Mouse (Mus musculus) forebrain, embryonic 16.5 days (tissue): Measurements from ENCODE around the gene Tjp2. TPM values are rescaled to one million over a fixed set of nuclear protein-coding genes. Genes with fewer than 3 reads are reported as not detected.
"Not testable (repeated sequence)": the region's sequence is repeated elsewhere in the genome, so short reads cannot be mapped to it uniquely, and the experiment has no call there.

Experiments used
- ATAC-seq: fragments of 200-750 bp; cut with Nextera tagmentation; 2 replicates; pipeline ENCODE4 v1.8.0; 2017; ENCODE audit warnings: mild to moderate bottlenecking, moderate library complexity
- H3K27ac ChIP-seq: fragments of 300-500 bp; sonication (generic); 2 replicates; pipeline ENCODE4 v1.5.1; 2014; ENCODE audit warnings: low read length, control low read depth
- H3K27me3 ChIP-seq: fragments of 300-500 bp; sonication (generic); replicated peaks from 2 replicates; pipeline ENCODE4 v1.6.1; 2014; ENCODE audit warnings: low read length; ENCODE audit not compliant: control insufficient read depth, insufficient read depth
- H3K36me3 ChIP-seq: fragments of 300-500 bp; sonication (generic); 2 replicates; pipeline ENCODE4 v1.6.1; 2014; ENCODE audit not compliant: control insufficient read depth, insufficient read depth
- H3K4me1 ChIP-seq: fragments of 300-500 bp; sonication (generic); replicated peaks from 2 replicates; pipeline ENCODE4 v1.6.1; 2014; ENCODE audit warnings: low read length; ENCODE audit not compliant: control insufficient read depth, insufficient read depth
- H3K4me2 ChIP-seq: fragments of 300-500 bp; sonication (generic); 2 replicates; pipeline ENCODE4 v1.6.1; 2014; ENCODE audit warnings: mild to moderate bottlenecking, low read length, control low read depth
- H3K4me3 ChIP-seq: fragments of 300-500 bp; sonication (generic); replicated peaks from 2 replicates; pipeline ENCODE4 v1.5.1; 2014; ENCODE audit warnings: mild to moderate bottlenecking, low read length, control low read depth
- H3K9ac ChIP-seq: fragments of 300-500 bp; sonication (generic); replicated peaks from 2 replicates; pipeline ENCODE4 v1.6.1; 2014; ENCODE audit warnings: low read depth, low read length, control low read depth
- H3K9me3 ChIP-seq: fragments of 300-500 bp; sonication (generic); 2 replicates; pipeline ENCODE4 v1.6.1; 2016; ENCODE audit warnings: low read length; ENCODE audit not compliant: control insufficient read depth
- WGBS: fragments of 180-500 bp; shearing (Covaris S2); extraction: QIAGEN DNeasy Blood & Tissue Kit; methylation state at CpG from one replicate; pipeline ENCODE4 v1.1.7; 2014; 5-methylcytosine and 5-hydroxymethylcytosine counted together
- polyA plus RNA-seq: library from polyadenylated mRNA; unstranded; fragments of >200 nt; fragmentation: Nextera tagmentation; extraction: Ambion mirVana; gene quantifications from 2 replicates; pipeline ENCODE4 v1.2.1, GENCODE M21; 2015

Gene Tjp2
- polyA plus RNA-seq, 1 experiment from 2014 or later = 11.3 TPM

- ATAC-seq = no peak
- peaks cover 3% of the 10 kb centered on the region; the same call in 1 of the 2 replicates for H3K4me1 ChIP-seq
- H3K9ac ChIP-seq = no peak overlapping the region
- H3K9me3 ChIP-seq = peaks cover 4% of the 10 kb centered on the region; the same call in 1 of the 2 replicates
- no peaks in the 10 kb centered on the region for H3K27me3 ChIP-seq
- WGBS = 58% methylated on average over 3 of the region's 3 CpGs
- no peak overlapping the region for H3K27ac ChIP-seq
- no peak overlapping the region for H3K4me2 ChIP-seq
- H3K36me3 ChIP-seq = no peaks in the 10 kb centered on the region
- no peak overlapping the region for H3K4me3 ChIP-seq
Observed at GRCm38 (mm10) chr19:24197338-24197737, 27.5 kb downstream of the Tjp2 start.

- no peak for ATAC-seq
- WGBS = 79% methylated on average over 7 of the region's 7 CpGs
- Histone ChIP-seq H3K4me3 (no peak overlapping the region), H3K27ac (no peak overlapping the region), H3K27me3 (no peaks in the 10 kb centered on the region), H3K9me3 (peaks cover 4% of the 10 kb centered on the region; the same call in 1 of the 2 replicates), H3K4me1 (no peaks in the 10 kb centered on the region), H3K4me2 (no peak overlapping the region), H3K36me3 (no peaks in the 10 kb centered on the region), H3K9ac (no peak overlapping the region)
Observed at GRCm38 (mm10) chr19:24195224-24195623, 29.6 kb downstream of the Tjp2 start.

- Histone ChIP-seq H3K27ac (no peak overlapping the region), H3K36me3 (no peaks in the 10 kb centered on the region), H3K4me2 (no peak overlapping the region), H3K4me3 (no peak overlapping the region), H3K9me3 (peaks cover 4% of the 10 kb centered on the region; the same call in 1 of the 2 replicates), H3K4me1 (no peaks in the 10 kb centered on the region), H3K27me3 (no peaks in the 10 kb centered on the region), H3K9ac (no peak overlapping the region)
- WGBS = 94% methylated on average over 4 of the region's 4 CpGs
- ATAC-seq = no peak
Observed at GRCm38 (mm10) chr19:24194216-24194615, 30.6 kb downstream of the Tjp2 start.

DNA sequence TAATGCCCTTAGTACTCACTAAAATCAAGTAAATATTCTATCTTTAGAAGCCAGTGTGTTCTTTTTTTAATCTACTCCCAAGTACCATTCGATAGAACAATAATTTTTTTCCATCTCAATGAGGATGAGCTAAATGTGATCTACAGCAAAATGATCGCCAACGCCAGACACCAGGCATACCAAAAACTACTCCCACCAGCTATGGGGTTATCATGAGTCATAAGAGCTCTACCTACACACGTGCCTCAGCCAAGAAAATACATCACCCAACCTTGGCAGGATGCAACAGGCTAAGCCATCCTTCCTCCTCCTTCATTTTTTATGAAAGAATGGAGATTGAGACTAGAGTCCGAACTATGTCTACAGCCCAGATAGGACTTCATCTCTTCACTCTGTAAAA lies 31.9 kb downstream of the Tjp2 start:
- no peaks in the 10 kb centered on the region for H3K4me1 ChIP-seq
- no peak for ATAC-seq
- H3K4me3 ChIP-seq = no peak overlapping the region
- H3K27ac ChIP-seq = no peak overlapping the region
- no peaks in the 10 kb centered on the region for H3K27me3 ChIP-seq
- no peak overlapping the region for H3K4me2 ChIP-seq
- H3K9me3 ChIP-seq = peaks cover 4% of the 10 kb centered on the region; the same call in 1 of the 2 replicates
- H3K9ac ChIP-seq = no peak overlapping the region
- H3K36me3 ChIP-seq = no peaks in the 10 kb centered on the region
- 95% methylated on average over 5 of the region's 5 CpGs for WGBS

DNA sequence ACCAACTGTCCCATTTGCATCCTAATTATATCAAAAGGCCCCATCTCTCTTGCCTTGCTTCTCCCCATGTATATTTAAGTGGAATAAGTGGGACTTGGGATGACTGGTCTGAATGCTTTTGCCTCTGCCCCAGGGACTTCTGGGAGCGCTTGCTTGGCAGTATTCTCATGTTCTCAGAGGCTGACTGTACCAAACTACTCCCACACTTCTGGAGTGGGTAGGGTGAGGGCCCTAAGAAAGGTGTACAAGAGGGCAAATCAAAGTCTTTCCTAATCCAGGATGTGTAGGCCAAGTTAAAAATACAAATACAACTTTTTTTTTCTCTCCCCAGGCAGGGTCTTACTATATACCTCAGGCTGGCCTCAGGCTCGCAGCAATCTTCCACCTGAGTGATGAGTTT lies 37.0 kb downstream of the Tjp2 start:
- Histone ChIP-seq H3K4me2 (no peak overlapping the region), H3K9ac (no peak overlapping the region), H3K4me1 (no peaks in the 10 kb centered on the region), H3K4me3 (no peak overlapping the region), H3K27ac (no peak overlapping the region), H3K27me3 (no peaks in the 10 kb centered on the region), H3K36me3 (no peaks in the 10 kb centered on the region), H3K9me3 (no peaks in the 10 kb centered on the region)
- 82% methylated on average over 2 of the region's 2 CpGs for WGBS
- no peak for ATAC-seq

GRCm38 (mm10) chr19:24187358-24187757 lies 37.5 kb downstream of the Tjp2 start:
- not testable (repeated sequence) for H3K9me3 ChIP-seq, H3K4me1 ChIP-seq

GRCm38 (mm10) chr19:24183680-24184235 lies 41.1 kb downstream of the Tjp2 start:
- H3K27me3 ChIP-seq = no peaks in the 10 kb centered on the region
- H3K9me3 ChIP-seq = no peaks in the 10 kb centered on the region
- H3K4me1 ChIP-seq = no peaks in the 10 kb centered on the region
- H3K4me2 ChIP-seq = no peak overlapping the region
- no peak for ATAC-seq
- 62% methylated on average over 15 of the region's 15 CpGs for WGBS
- H3K9ac ChIP-seq = no peak overlapping the region
- no peak overlapping the region for H3K4me3 ChIP-seq
- no peaks in the 10 kb centered on the region for H3K36me3 ChIP-seq
- no peak overlapping the region for H3K27ac ChIP-seq

More at GRCm38 (mm10) chr19:24187358-24187757, 37.5 kb downstream of the Tjp2 start:
- not testable (repeated sequence) for H3K4me3 ChIP-seq, H3K9ac ChIP-seq, H3K4me2 ChIP-seq, ATAC-seq, H3K27ac ChIP-seq, H3K36me3 ChIP-seq, H3K27me3 ChIP-seq
- WGBS = 87% methylated on average over 1 of the region's 1 CpGs

- H3K27me3 ChIP-seq = no peaks in the 10 kb centered on the region
- H3K9ac ChIP-seq = no peak overlapping the region
- H3K9me3 ChIP-seq = no peaks in the 10 kb centered on the region
- ATAC-seq = no peak
- no peaks in the 10 kb centered on the region for H3K36me3 ChIP-seq
- H3K4me3 ChIP-seq = no peak overlapping the region
- no peaks in the 10 kb centered on the region for H3K4me1 ChIP-seq
- 78% methylated on average over 8 of the region's 8 CpGs for WGBS
- no peak overlapping the region for H3K4me2 ChIP-seq
- no peak overlapping the region for H3K27ac ChIP-seq
Observed at GRCm38 (mm10) chr19:24180415-24180814, 44.4 kb downstream of the Tjp2 start.

GRCm38 (mm10) chr19:24178086-24178485 lies 46.7 kb downstream of the Tjp2 start:
- WGBS = 93% methylated on average over 2 of the region's 2 CpGs
- H3K9me3 ChIP-seq = no peaks in the 10 kb centered on the region

DNA sequence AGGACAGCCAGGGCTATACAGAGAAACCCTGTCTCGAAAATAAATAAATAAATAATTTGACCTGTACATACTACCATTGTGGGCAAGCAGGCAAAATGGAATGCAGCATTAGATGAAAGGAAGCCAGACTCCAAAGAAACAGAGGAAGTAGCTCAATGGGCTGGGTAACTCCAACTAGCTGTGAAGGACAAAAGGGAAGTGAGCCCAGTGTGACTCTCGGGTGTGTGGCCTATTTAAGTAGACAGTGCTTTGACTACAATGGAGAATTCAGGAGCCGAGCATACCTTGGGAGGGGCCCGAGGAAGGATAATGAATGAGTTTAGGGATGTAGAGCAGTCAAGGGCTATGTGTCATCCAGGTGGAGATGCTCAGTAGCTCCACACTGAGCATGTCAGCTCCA lies 48.1 kb downstream of the Tjp2 start:
- no peak for ATAC-seq
- Histone ChIP-seq H3K4me3 (no peak overlapping the region), H3K4me1 (peaks cover 21% of the 10 kb centered on the region), H3K27ac (no peak overlapping the region), H3K9me3 (no peaks in the 10 kb centered on the region), H3K27me3 (no peaks in the 10 kb centered on the region), H3K9ac (no peak overlapping the region), H3K4me2 (no peak overlapping the region), H3K36me3 (no peaks in the 10 kb centered on the region)
- WGBS = 80% methylated on average over 4 of the region's 4 CpGs

More at GRCm38 (mm10) chr19:24178086-24178485, 46.7 kb downstream of the Tjp2 start:
- Histone ChIP-seq H3K9ac (no peak overlapping the region), H3K27ac (no peak overlapping the region), H3K4me3 (no peak overlapping the region), H3K36me3 (no peaks in the 10 kb centered on the region), H3K4me2 (no peak overlapping the region), H3K4me1 (peaks cover 14% of the 10 kb centered on the region), H3K27me3 (no peaks in the 10 kb centered on the region)
- ATAC-seq = no peak
